Mouse (Mus musculus) stomach, embryonic 14.5 days (tissue): ENCODE measurements around the gene Idh2. TPM values are rescaled to one million over a fixed set of nuclear protein-coding genes. Genes with fewer than 3 reads are reported as not detected.
A peak's percentile ranks its signal among the peaks of the same experiment; 100 is the strongest.
"Not testable (repeated sequence)": the region's sequence is repeated elsewhere in the genome, so short reads cannot be mapped to it uniquely, and the experiment has no call there.

Source experiments
- ATAC-seq: fragments of 200-750 bp; cut with Nextera tagmentation; 2 replicates; pipeline ENCODE4 v1.8.0; 2017; ENCODE audit warnings: low read depth, moderate TSS enrichment; ENCODE audit not compliant: insufficient number of reproducible peaks, insufficient read depth, low FRiP score
- H3K27ac ChIP-seq: fragments of 300-500 bp; sonication (generic); 2 replicates; pipeline ENCODE4 v1.5.1; 2014; ENCODE audit warnings: mild to moderate bottlenecking, low read length, moderate library complexity, mixed read lengths
- H3K27me3 ChIP-seq: fragments of 300-500 bp; sonication (generic); 2 replicates; pipeline ENCODE4 v1.6.1; 2014; ENCODE audit warnings: low read length, control low read depth, mixed read lengths; ENCODE audit not compliant: control insufficient read depth, insufficient read depth
- H3K36me3 ChIP-seq: fragments of 300-500 bp; sonication (generic); 2 replicates; pipeline ENCODE4 v1.6.1; 2014; ENCODE audit warnings: mild to moderate bottlenecking, control low read depth, low read length, moderate library complexity, mixed read lengths; ENCODE audit not compliant: control insufficient read depth, insufficient read depth
- H3K4me1 ChIP-seq: fragments of 300-500 bp; sonication (generic); 2 replicates; pipeline ENCODE4 v1.6.1; 2014; ENCODE audit warnings: low read length, control low read depth, mixed read lengths; ENCODE audit not compliant: control insufficient read depth, insufficient read depth
- H3K4me2 ChIP-seq: fragments of 300-500 bp; sonication (generic); replicated peaks from 2 replicates; pipeline ENCODE4 v1.6.1; 2014; ENCODE audit warnings: low read depth, low read length, control low read depth
- H3K4me3 ChIP-seq: fragments of 300-500 bp; sonication (generic); 2 replicates; pipeline ENCODE4 v1.5.1; 2014; ENCODE audit warnings: low read depth, low read length, control low read depth
- H3K9ac ChIP-seq: fragments of 300-500 bp; sonication (generic); replicated peaks from 2 replicates; pipeline ENCODE4 v1.6.1; 2014; ENCODE audit warnings: low read depth, mild to moderate bottlenecking, control low read depth, low read length, moderate library complexity, mixed read lengths
- H3K9me3 ChIP-seq: fragments of 300-500 bp; sonication (generic); 2 replicates; pipeline ENCODE4 v1.6.1; 2016; ENCODE audit warnings: low read depth, low read length, control low read depth; ENCODE audit not compliant: control insufficient read depth
- WGBS: fragments of 180-500 bp; shearing (Covaris S2); extraction: QIAGEN DNeasy Blood & Tissue Kit; methylation state at CpG from one replicate; pipeline ENCODE4 v1.1.7; 2014; 5-methylcytosine and 5-hydroxymethylcytosine counted together
- polyA plus RNA-seq: library from polyadenylated mRNA; unstranded; fragments of >200 nt; fragmentation: Nextera tagmentation; extraction: Ambion mirVana; gene quantifications from 2 replicates; pipeline ENCODE4 v1.2.1, GENCODE M21; 2014

The Idh2 gene
- polyA plus RNA-seq, 1 experiment from 2014 or later: 613 TPM

GRCm38 (mm10) chr7:80057002-80057691, 58.0 kb downstream of the Idh2 start:
- H3K27me3 ChIP-seq: no peaks in the 10 kb centered on the region
- H3K27ac ChIP-seq: peak overlapping the region; percentile 73; the same call in 1 of the 2 replicates
- H3K9me3 ChIP-seq: no peaks in the 10 kb centered on the region
- no peak overlapping the region for H3K4me3 ChIP-seq
- H3K4me2 ChIP-seq: no peak overlapping the region
- H3K4me1 ChIP-seq: peaks cover 39% of the 10 kb centered on the region
- H3K9ac ChIP-seq: no peak overlapping the region
- 48% methylated on average over 4 of the region's 4 CpGs for WGBS
- H3K36me3 ChIP-seq: no peaks in the 10 kb centered on the region; the same call in 1 of the 2 replicates
- ATAC-seq: peak; percentile 82

DNA sequence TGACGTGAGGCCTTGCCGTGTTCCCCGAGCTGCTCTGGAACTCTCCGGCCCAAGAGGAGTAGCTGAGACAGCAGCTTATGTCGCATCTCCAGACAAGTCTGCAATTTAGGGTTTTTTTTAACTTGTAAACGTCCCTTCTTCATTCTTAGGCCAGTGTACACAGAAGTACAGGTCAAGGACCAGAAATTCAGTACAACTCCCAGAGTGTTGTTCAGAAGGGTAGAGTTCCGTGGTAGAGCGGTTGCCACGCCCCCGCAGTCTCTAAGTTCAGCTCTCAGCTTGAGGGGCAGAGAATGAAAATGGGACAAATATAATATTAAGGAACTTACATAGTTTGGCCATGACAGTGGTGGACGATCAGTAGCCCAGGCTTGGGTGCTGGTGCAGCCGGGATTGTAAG, 59.4 kb downstream of the Idh2 start:
- Histone ChIP-seq H3K9ac (no peak overlapping the region), H3K4me1 (peaks cover 47% of the 10 kb centered on the region), H3K27ac (no peak overlapping the region), H3K4me3 (no peak overlapping the region), H3K9me3 (no peaks in the 10 kb centered on the region), H3K36me3 (no peaks in the 10 kb centered on the region; the same call in 1 of the 2 replicates), H3K27me3 (no peaks in the 10 kb centered on the region), H3K4me2 (no peak overlapping the region)
- ATAC-seq: no peak
- WGBS: 65% methylated on average over 12 of the region's 12 CpGs

DNA sequence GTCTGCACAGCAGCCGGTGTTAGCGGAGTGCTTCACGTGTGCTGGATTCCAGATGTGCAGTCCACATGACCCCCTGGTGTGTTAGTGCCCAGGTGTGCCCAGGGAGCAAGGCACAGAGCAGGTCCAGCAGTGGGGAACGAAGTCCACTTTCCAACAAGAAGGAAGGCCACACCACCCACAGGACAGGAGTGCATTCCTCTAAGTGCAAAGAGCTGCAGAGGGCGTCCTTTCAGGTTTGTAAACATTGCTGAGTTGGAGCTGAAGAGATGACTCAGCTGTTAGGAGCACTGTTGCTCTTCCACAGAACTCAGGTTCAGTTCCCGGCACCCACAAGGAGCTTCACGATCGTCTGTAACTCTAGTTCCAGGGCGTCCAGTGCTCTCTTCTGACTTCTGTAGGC, 62.0 kb downstream of the Idh2 start:
- 89% methylated on average over 9 of the region's 9 CpGs for WGBS
- H3K9ac ChIP-seq: no peak overlapping the region
- peaks cover 39% of the 10 kb centered on the region for H3K4me1 ChIP-seq
- no peak overlapping the region for H3K4me3 ChIP-seq
- no peak for ATAC-seq
- no peaks in the 10 kb centered on the region for H3K27me3 ChIP-seq
- no peak overlapping the region for H3K4me2 ChIP-seq
- no peaks in the 10 kb centered on the region for H3K9me3 ChIP-seq
- H3K27ac ChIP-seq: no peak overlapping the region
- H3K36me3 ChIP-seq: no peaks in the 10 kb centered on the region; the same call in 1 of the 2 replicates

DNA sequence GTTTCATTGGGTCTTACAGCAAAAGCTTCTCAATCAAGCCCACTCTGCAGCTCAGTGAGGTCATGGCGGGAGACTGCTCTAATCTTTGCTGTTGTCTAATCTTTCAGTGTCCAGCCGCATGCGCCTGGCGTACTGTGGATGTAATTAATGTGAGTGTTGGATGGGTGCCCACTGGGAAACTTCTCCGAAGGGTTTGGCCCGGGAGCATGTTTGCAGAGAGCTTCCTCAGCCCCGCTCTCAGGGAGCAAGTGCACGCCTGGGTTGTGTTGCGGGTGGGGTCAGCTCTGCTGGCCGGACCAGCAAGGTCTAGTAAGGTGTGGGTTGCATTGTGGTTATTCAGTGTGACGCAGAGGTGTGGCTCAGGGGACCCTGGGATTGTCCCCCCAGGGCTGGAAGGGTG, 62.9 kb downstream of the Idh2 start:
- Histone ChIP-seq H3K4me1 (peaks cover 33% of the 10 kb centered on the region), H3K27ac (peak overlapping the region; percentile 48; the same call in 1 of the 2 replicates), H3K4me2 (no peak overlapping the region), H3K27me3 (no peaks in the 10 kb centered on the region), H3K36me3 (no peaks in the 10 kb centered on the region; the same call in 1 of the 2 replicates), H3K9me3 (no peaks in the 10 kb centered on the region), H3K4me3 (no peak overlapping the region), H3K9ac (no peak overlapping the region)
- peak; percentile 46; the same call in 1 of the 2 replicates for ATAC-seq
- 14% methylated on average over 11 of the region's 11 CpGs for whole genome bisulfite sequencing

DNA sequence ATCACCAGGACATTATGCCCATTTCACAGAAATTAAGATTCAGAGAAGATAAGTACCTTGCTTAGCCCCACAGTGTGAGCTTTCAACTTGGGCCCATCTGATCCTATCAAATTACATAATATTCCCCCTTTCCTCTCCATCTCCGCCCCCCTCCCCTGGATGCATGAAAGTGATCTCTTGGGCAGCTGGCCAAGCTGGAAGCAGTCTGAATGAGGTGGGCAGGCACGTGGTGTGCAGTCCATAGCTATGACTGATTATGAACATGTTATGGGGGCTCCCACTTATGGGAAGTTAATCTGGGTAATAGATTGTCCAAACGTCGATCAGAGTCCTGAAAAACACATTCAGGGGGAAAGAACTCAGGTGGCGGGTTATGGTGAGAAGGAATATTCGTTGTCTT, 63.4 kb downstream of the Idh2 start:
- H3K9ac ChIP-seq: no peak overlapping the region
- no peaks in the 10 kb centered on the region for H3K9me3 ChIP-seq
- no peaks in the 10 kb centered on the region; the same call in 1 of the 2 replicates for H3K36me3 ChIP-seq
- WGBS: 37% methylated on average over 6 of the region's 6 CpGs
- no peak for ATAC-seq
- H3K4me3 ChIP-seq: no peak overlapping the region
- peaks cover 33% of the 10 kb centered on the region for H3K4me1 ChIP-seq
- H3K27ac ChIP-seq: peak overlapping the region; percentile 48; the same call in 1 of the 2 replicates
- no peak overlapping the region for H3K4me2 ChIP-seq
- no peaks in the 10 kb centered on the region for H3K27me3 ChIP-seq

- H3K27me3 ChIP-seq, H3K27ac ChIP-seq, H3K9ac ChIP-seq, H3K36me3 ChIP-seq, H3K4me2 ChIP-seq, H3K9me3 ChIP-seq, H3K4me3 ChIP-seq, ATAC-seq: not testable (repeated sequence)
- WGBS: 85% methylated on average over 1 of the region's 1 CpGs
- peaks cover 24% of the 10 kb centered on the region for H3K4me1 ChIP-seq
Observed at GRCm38 (mm10) chr7:80050382-80050781, 64.8 kb downstream of the Idh2 start.

- Histone ChIP-seq H3K27me3 (no peaks in the 10 kb centered on the region), H3K4me3 (no peak overlapping the region), H3K27ac (no peak overlapping the region), H3K36me3 (no peaks in the 10 kb centered on the region; the same call in 1 of the 2 replicates), H3K4me2 (no peak overlapping the region), H3K4me1 (peaks cover 24% of the 10 kb centered on the region), H3K9ac (no peak overlapping the region), H3K9me3 (no peaks in the 10 kb centered on the region)
- no peak for ATAC-seq
- 71% methylated on average over 2 of the region's 2 CpGs for WGBS
Observed at GRCm38 (mm10) chr7:80049746-80050145, 65.4 kb downstream of the Idh2 start.

DNA sequence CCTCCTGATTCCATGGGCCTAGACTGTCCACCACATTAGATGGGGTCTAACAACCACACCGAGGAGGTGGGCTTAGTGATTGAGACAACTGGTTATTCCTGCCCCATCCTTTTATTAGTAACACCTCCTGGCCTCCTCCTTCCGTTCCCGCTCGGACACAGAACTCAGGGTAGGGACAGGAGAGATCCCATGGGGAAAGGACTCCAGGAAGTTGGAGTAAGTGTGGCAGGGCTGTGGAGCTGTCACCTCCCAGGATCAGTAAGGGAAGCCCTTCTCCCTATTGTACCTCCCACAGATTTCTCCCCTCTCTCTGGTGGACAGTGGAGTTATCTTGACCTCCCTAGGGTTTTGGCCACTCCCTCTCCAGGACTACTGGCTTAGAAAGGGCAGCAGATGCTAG, 68.2 kb downstream of the Idh2 start:
- peaks cover 17% of the 10 kb centered on the region for H3K4me1 ChIP-seq
- no peak overlapping the region for H3K4me3 ChIP-seq
- ATAC-seq: no peak
- no peaks in the 10 kb centered on the region for H3K36me3 ChIP-seq
- H3K9ac ChIP-seq: no peak overlapping the region
- H3K9me3 ChIP-seq: no peaks in the 10 kb centered on the region
- 94% methylated on average over 4 of the region's 4 CpGs for WGBS
- no peak overlapping the region for H3K4me2 ChIP-seq
- H3K27ac ChIP-seq: no peak overlapping the region
- no peaks in the 10 kb centered on the region for H3K27me3 ChIP-seq
